Mouse (Mus musculus) hindbrain, embryonic 16.5 days (tissue): ENCODE measurements around the gene Vipr1. TPM values are rescaled to one million over a fixed set of nuclear protein-coding genes. Genes with fewer than 3 reads are reported as not detected.

Experiments used
- ATAC-seq: fragments of 200-750 bp; cut with Nextera tagmentation; 2 replicates; pipeline ENCODE4 v1.8.0; 2017; ENCODE audit warnings: moderate TSS enrichment, moderate library complexity
- H3K27ac ChIP-seq: fragments of 300-500 bp; sonication (generic); 2 replicates; pipeline ENCODE4 v1.5.1; 2014; ENCODE audit warnings: low read depth, mild to moderate bottlenecking, control low read depth, low read length, moderate library complexity
- H3K27me3 ChIP-seq: fragments of 300-500 bp; sonication (generic); replicated peaks from 2 replicates; pipeline ENCODE4 v1.6.1; 2014; ENCODE audit warnings: low read length; ENCODE audit not compliant: control insufficient read depth, insufficient read depth
- H3K36me3 ChIP-seq: fragments of 300-500 bp; sonication (generic); 2 replicates; pipeline ENCODE4 v1.6.1; 2014; ENCODE audit warnings: mild to moderate bottlenecking, low read length, moderate library complexity, mixed read lengths; ENCODE audit not compliant: control insufficient read depth, insufficient read depth
- H3K4me1 ChIP-seq: fragments of 300-500 bp; sonication (generic); 2 replicates; pipeline ENCODE4 v1.6.1; 2014; ENCODE audit warnings: low read depth, low read length; ENCODE audit not compliant: control insufficient read depth, insufficient read depth
- H3K4me2 ChIP-seq: fragments of 300-500 bp; sonication (generic); 2 replicates; pipeline ENCODE4 v1.6.1; 2014; ENCODE audit warnings: mild to moderate bottlenecking, low read length, control low read depth, moderate library complexity
- H3K4me3 ChIP-seq: fragments of 300-500 bp; sonication (generic); 2 replicates; pipeline ENCODE4 v1.5.1; 2014; ENCODE audit warnings: mild to moderate bottlenecking, low read length, control low read depth, moderate library complexity
- H3K9ac ChIP-seq: fragments of 300-500 bp; sonication (generic); 2 replicates; pipeline ENCODE4 v1.6.1; 2014; ENCODE audit warnings: low read depth, mild to moderate bottlenecking, control low read depth, low read length, moderate library complexity
- H3K9me3 ChIP-seq: fragments of 300-500 bp; sonication (generic); 2 replicates; pipeline ENCODE4 v1.6.1; 2014; ENCODE audit warnings: mild to moderate bottlenecking, low read length, moderate library complexity; ENCODE audit not compliant: control insufficient read depth
- WGBS: fragments of 180-500 bp; shearing (Covaris S2); extraction: QIAGEN DNeasy Blood & Tissue Kit; methylation state at CpG from one replicate; pipeline ENCODE4 v1.1.7; 2014; 5-methylcytosine and 5-hydroxymethylcytosine counted together
- polyA plus RNA-seq: library from polyadenylated mRNA; unstranded; fragments of >200 nt; fragmentation: Nextera tagmentation; extraction: Ambion mirVana; gene quantifications from 2 replicates; pipeline ENCODE4 v1.2.1, GENCODE M21; 2015

Vipr1 gene
- polyA plus RNA-seq, 1 experiment from 2014 or later: 0.49 TPM

GRCm38 (mm10) chr9:121667822-121668221 is 25.3 kb downstream of the Vipr1 start:
- Histone ChIP-seq H3K9me3 (no peaks in the 10 kb centered on the region), H3K27me3 (peaks cover 5% of the 10 kb centered on the region), H3K27ac (peak overlapping the region; percentile 30; the same call in 1 of the 2 replicates), H3K9ac (no peak overlapping the region), H3K4me2 (no peak overlapping the region), H3K4me1 (peaks cover 16% of the 10 kb centered on the region; the same call in 1 of the 2 replicates), H3K4me3 (no peak overlapping the region), H3K36me3 (no peaks in the 10 kb centered on the region)
- peak; percentile 12; the same call in 1 of the 2 replicates for ATAC-seq
- WGBS: 61% methylated on average over 11 of the region's 11 CpGs

- peaks cover 16% of the 10 kb centered on the region; the same call in 1 of the 2 replicates for H3K4me1 ChIP-seq
- peak; percentile 71 for ATAC-seq
- H3K36me3 ChIP-seq: no peaks in the 10 kb centered on the region
- no peaks in the 10 kb centered on the region for H3K9me3 ChIP-seq
- H3K27me3 ChIP-seq: peaks cover 5% of the 10 kb centered on the region
- peak overlapping the region; percentile 43 for H3K4me3 ChIP-seq
- H3K9ac ChIP-seq: peak overlapping the region; percentile 61
- no peak overlapping the region for H3K27ac ChIP-seq
- peak overlapping the region; percentile 67 for H3K4me2 ChIP-seq
- under 1% methylated on average over 28 of the region's 28 CpGs for WGBS
Observed at GRCm38 (mm10) chr9:121669348-121669791, 26.9 kb downstream of the Vipr1 start.

- Histone ChIP-seq H3K4me1 (peaks cover 13% of the 10 kb centered on the region; the same call in 1 of the 2 replicates), H3K36me3 (no peaks in the 10 kb centered on the region), H3K4me2 (no peak overlapping the region), H3K4me3 (no peak overlapping the region), H3K27ac (no peak overlapping the region), H3K27me3 (peaks cover 5% of the 10 kb centered on the region), H3K9ac (no peak overlapping the region), H3K9me3 (no peaks in the 10 kb centered on the region)
- 16% methylated on average over 7 of the region's 7 CpGs for WGBS
- ATAC-seq: no peak
Observed at GRCm38 (mm10) chr9:121671300-121671699, 28.8 kb downstream of the Vipr1 start.

- 61% methylated on average over 5 of the region's 5 CpGs for WGBS
- Histone ChIP-seq H3K9ac (no peak overlapping the region), H3K9me3 (no peaks in the 10 kb centered on the region)
Observed at GRCm38 (mm10) chr9:121672311-121672710, 29.8 kb downstream of the Vipr1 start.

GRCm38 (mm10) chr9:121673716-121674115 is 31.2 kb downstream of the Vipr1 start:
- Histone ChIP-seq H3K27me3 (peaks cover 2% of the 10 kb centered on the region), H3K9me3 (no peaks in the 10 kb centered on the region), H3K4me3 (no peak overlapping the region), H3K36me3 (no peaks in the 10 kb centered on the region), H3K9ac (no peak overlapping the region), H3K4me2 (no peak overlapping the region), H3K27ac (no peak overlapping the region), H3K4me1 (peaks cover 5% of the 10 kb centered on the region; the same call in 1 of the 2 replicates)
- 87% methylated on average over 5 of the region's 5 CpGs for whole genome bisulfite sequencing
- ATAC-seq: no peak

More at GRCm38 (mm10) chr9:121672311-121672710, 29.8 kb downstream of the Vipr1 start:
- H3K4me1 ChIP-seq: peaks cover 10% of the 10 kb centered on the region; the same call in 1 of the 2 replicates
- no peak overlapping the region for H3K4me2 ChIP-seq
- H3K4me3 ChIP-seq: no peak overlapping the region
- H3K36me3 ChIP-seq: no peaks in the 10 kb centered on the region
- H3K27me3 ChIP-seq: peaks cover 5% of the 10 kb centered on the region
- no peak overlapping the region for H3K27ac ChIP-seq
- ATAC-seq: no peak

- Histone ChIP-seq H3K36me3 (no peaks in the 10 kb centered on the region), H3K4me1 (peaks cover 3% of the 10 kb centered on the region), H3K4me3 (no peak overlapping the region), H3K27ac (no peak overlapping the region), H3K9ac (no peak overlapping the region), H3K9me3 (no peaks in the 10 kb centered on the region), H3K4me2 (no peak overlapping the region), H3K27me3 (no peaks in the 10 kb centered on the region)
- no peak for ATAC-seq
- 88% methylated on average over 9 of the region's 9 CpGs for WGBS
Observed at GRCm38 (mm10) chr9:121675011-121675410, 32.5 kb downstream of the Vipr1 start.

GRCm38 (mm10) chr9:121675556-121675955 is 33.0 kb downstream of the Vipr1 start:
- Histone ChIP-seq H3K4me3 (no peak overlapping the region), H3K9ac (no peak overlapping the region), H3K9me3 (no peaks in the 10 kb centered on the region), H3K27me3 (no peaks in the 10 kb centered on the region), H3K36me3 (no peaks in the 10 kb centered on the region), H3K4me1 (peaks cover 3% of the 10 kb centered on the region), H3K27ac (no peak overlapping the region), H3K4me2 (no peak overlapping the region)
- no peak for ATAC-seq
- WGBS: 79% methylated on average over 2 of the region's 2 CpGs

- Histone ChIP-seq H3K27ac (no peak overlapping the region), H3K9me3 (no peaks in the 10 kb centered on the region), H3K4me3 (no peak overlapping the region), H3K9ac (no peak overlapping the region), H3K4me2 (no peak overlapping the region), H3K36me3 (peaks cover 4% of the 10 kb centered on the region; the same call in 1 of the 2 replicates), H3K27me3 (no peaks in the 10 kb centered on the region), H3K4me1 (peaks cover 3% of the 10 kb centered on the region)
- WGBS: 79% methylated on average over 4 of the region's 4 CpGs
- no peak for ATAC-seq
Observed at GRCm38 (mm10) chr9:121677069-121677468, 34.6 kb downstream of the Vipr1 start.

GRCm38 (mm10) chr9:121677476-121677875 is 35.0 kb downstream of the Vipr1 start:
- Histone ChIP-seq H3K9ac (no peak overlapping the region), H3K27ac (no peak overlapping the region), H3K4me3 (no peak overlapping the region), H3K4me1 (peaks cover 3% of the 10 kb centered on the region), H3K36me3 (peaks cover 7% of the 10 kb centered on the region; the same call in 1 of the 2 replicates), H3K4me2 (no peak overlapping the region), H3K9me3 (no peaks in the 10 kb centered on the region), H3K27me3 (no peaks in the 10 kb centered on the region)
- 81% methylated on average over 8 of the region's 8 CpGs for WGBS
- ATAC-seq: no peak
